Mouse (Mus musculus) kidney, postnatal 0 days (tissue): ENCODE data around the gene Mocs1. TPM values are rescaled to one million over a fixed set of nuclear protein-coding genes. Genes with fewer than 3 reads are reported as not detected.
A peak's percentile ranks its signal among the peaks of the same experiment; 100 is the strongest.

Experiments
- ATAC-seq: fragments of 200-750 bp; cut with Nextera tagmentation; replicated peaks from 2 replicates; pipeline ENCODE4 v1.8.0; 2017; ENCODE audit warnings: low read depth, moderate number of reproducible peaks, moderate TSS enrichment, moderate library complexity; ENCODE audit not compliant: low FRiP score
- DNase-seq: peaks from one replicate; pipeline ENCODE4 v3.0.0-alpha.2; 2016; ENCODE audit warnings: low spot score
- H3K27ac ChIP-seq: fragments of 300-500 bp; sonication (generic); 2 replicates; pipeline ENCODE4 v1.5.1; 2014; ENCODE audit warnings: mild to moderate bottlenecking
- H3K27me3 ChIP-seq: fragments of 300-500 bp; sonication (generic); 2 replicates; pipeline ENCODE4 v1.6.1; 2014; ENCODE audit warnings: low read length, mixed read lengths; ENCODE audit not compliant: insufficient read depth
- H3K36me3 ChIP-seq: fragments of 300-500 bp; sonication (generic); 2 replicates; pipeline ENCODE4 v1.6.1; 2014; ENCODE audit warnings: low read length, mixed read lengths; ENCODE audit not compliant: insufficient read depth
- H3K4me1 ChIP-seq: fragments of 300-500 bp; sonication (generic); replicated peaks from 2 replicates; pipeline ENCODE4 v1.6.1; 2014; ENCODE audit warnings: antibody characterized with exemption, low read length, mixed read lengths; ENCODE audit not compliant: insufficient read depth
- H3K4me2 ChIP-seq: fragments of 300-500 bp; sonication (generic); 2 replicates; pipeline ENCODE4 v1.6.1; 2014; ENCODE audit warnings: mild to moderate bottlenecking, low read length, moderate library complexity, mixed read lengths
- H3K4me3 ChIP-seq: fragments of 300-500 bp; sonication (generic); replicated peaks from 2 replicates; pipeline ENCODE4 v1.5.1; 2014; ENCODE audit warnings: low read depth, low read length
- H3K9ac ChIP-seq: fragments of 300-500 bp; sonication (generic); 2 replicates; pipeline ENCODE4 v1.6.1; 2014; ENCODE audit warnings: low read depth, low read length
- H3K9me3 ChIP-seq: fragments of 300-500 bp; sonication (generic); replicated peaks from 2 replicates; pipeline ENCODE4 v1.6.1; 2016; ENCODE audit warnings: low read length, inconsistent platforms, mixed read lengths
- CTCF ChIP-seq: IDR thresholded peaks from 2 replicates; pipeline ENCODE4 v1.5.1; 2016; ENCODE audit warnings: antibody characterized with exemption, low read depth, mild to moderate bottlenecking, moderate library complexity
- WGBS: fragments of 180-500 bp; shearing (Covaris S2); extraction: QIAGEN DNeasy Blood & Tissue Kit; methylation state at CpG from one replicate; pipeline ENCODE4 v1.1.7; 2014; 5-methylcytosine and 5-hydroxymethylcytosine counted together
- polyA plus RNA-seq: library from polyadenylated mRNA; unstranded; fragments of >200 nt; fragmentation: Nextera tagmentation; extraction: Ambion mirVana; gene quantifications from 2 replicates; pipeline ENCODE4 v1.2.1, GENCODE M21; 2015

Mocs1 gene
- 5.7 and 7.2 TPM in 2 replicates for polyA plus RNA-seq

GRCm38 (mm10) chr17:49428239-49428688 is at the start of gene Mocs1:
Gene Mocs1, plus strand, starts transcription at chr17:49428362.
- H3K4me2 ChIP-seq: peak within 1 kb of the TSS; percentile 96
- TF ChIP-seq CTCF: no peak
- H3K27ac ChIP-seq: peak within 1 kb of the TSS; percentile 81
- H3K4me1 ChIP-seq: peaks cover 21% of the 10 kb centered on the region
- H3K27me3 ChIP-seq: no peaks in the 10 kb centered on the region
- no peaks in the 10 kb centered on the region for H3K9me3 ChIP-seq
- H3K9ac ChIP-seq: peak within 1 kb of the TSS; percentile 87
- peak within 1 kb of the TSS; percentile 89 for H3K4me3 ChIP-seq
- no peaks in the 10 kb centered on the region; the same call in 1 of the 2 replicates for H3K36me3 ChIP-seq
- DNase-seq (peak; percentile 98), ATAC-seq (peak; percentile 99)
- under 1% methylated on average over 28 of the region's 28 CpGs for WGBS

DNA sequence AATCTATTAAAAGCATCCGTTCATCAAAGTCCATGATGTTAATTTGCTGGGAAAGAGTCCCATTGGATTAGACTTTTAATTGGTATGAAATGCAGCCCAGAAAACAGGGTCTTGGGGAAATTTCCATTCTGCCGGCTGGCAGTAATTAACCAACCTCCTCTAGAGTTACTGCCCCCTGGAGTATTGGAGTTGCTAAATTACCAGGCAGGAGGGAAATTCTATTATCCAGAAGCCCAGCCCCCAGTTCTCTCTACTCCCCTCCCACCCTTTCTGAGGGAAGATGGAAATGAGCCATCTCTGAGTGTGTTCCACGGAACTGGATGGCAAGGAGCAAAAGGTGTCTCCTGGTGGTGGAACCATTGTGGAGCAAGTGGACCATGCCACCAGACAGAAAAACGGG is 48.5 kb upstream of the Mocs1 start:
- no peaks in the 10 kb centered on the region for H3K4me1 ChIP-seq
- WGBS: 84% methylated on average over 4 of the region's 4 CpGs
- H3K4me3 ChIP-seq: no peak overlapping the region
- no peaks in the 10 kb centered on the region for H3K27me3 ChIP-seq
- no peak for TF ChIP-seq CTCF
- H3K9me3 ChIP-seq: no peaks in the 10 kb centered on the region
- no peak overlapping the region for H3K9ac ChIP-seq
- no peaks in the 10 kb centered on the region for H3K36me3 ChIP-seq
- H3K4me2 ChIP-seq: no peak overlapping the region
- ATAC-seq (no peak), DNase-seq (no peak)
- no peak overlapping the region for H3K27ac ChIP-seq

DNA sequence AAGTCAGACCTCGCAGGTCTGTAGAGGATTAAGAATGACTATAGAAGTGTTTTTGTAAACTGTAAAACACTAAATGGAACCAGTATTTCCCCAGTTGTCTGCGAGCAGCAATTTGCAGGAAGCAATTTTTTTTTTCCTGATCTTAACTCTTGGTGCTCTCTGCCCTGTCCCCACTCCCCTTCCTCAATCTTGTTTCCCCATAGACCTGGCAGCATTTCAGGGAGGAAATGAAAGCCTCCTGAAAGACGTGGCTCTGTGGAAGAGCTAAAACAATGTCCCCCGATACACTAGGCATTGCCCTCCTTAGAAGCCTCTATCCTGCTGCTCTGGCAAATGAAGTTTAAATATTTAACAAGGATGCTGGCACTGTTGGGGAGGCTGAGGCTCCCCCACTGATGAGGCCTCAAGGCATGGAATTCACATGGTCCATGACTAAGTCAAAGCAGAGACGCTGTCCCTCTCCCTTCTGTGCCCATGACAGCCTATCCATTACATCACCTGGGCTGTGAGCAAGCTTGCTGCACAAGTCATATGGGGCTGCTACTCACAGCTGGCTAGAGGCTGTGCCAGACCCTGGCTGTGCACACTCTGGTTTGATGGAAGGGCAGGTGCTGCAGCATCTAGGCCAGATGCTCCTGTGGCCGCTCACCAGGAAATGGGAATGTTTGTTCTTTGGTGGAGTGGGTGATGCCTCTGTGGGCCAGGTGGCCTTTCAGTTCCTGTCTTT is 43.8 kb upstream of the Mocs1 start:
- WGBS: 43% methylated on average over 6 of the region's 6 CpGs

GRCm38 (mm10) chr17:49387741-49388140 is 40.4 kb upstream of the Mocs1 start:
- Histone ChIP-seq H3K9ac (no peak overlapping the region), H3K4me2 (no peak overlapping the region), H3K36me3 (no peaks in the 10 kb centered on the region), H3K27ac (no peak overlapping the region), H3K9me3 (no peaks in the 10 kb centered on the region), H3K4me3 (no peak overlapping the region), H3K4me1 (no peaks in the 10 kb centered on the region), H3K27me3 (no peaks in the 10 kb centered on the region)
- ATAC-seq (no peak), DNase-seq (no peak)
- 86% methylated on average over 2 of the region's 2 CpGs for WGBS
- TF ChIP-seq CTCF: no peak

More for the DNA sequence above, 43.8 kb upstream of the Mocs1 start:
- no peak overlapping the region for H3K4me3 ChIP-seq
- H3K4me2 ChIP-seq: no peak overlapping the region
- H3K36me3 ChIP-seq: no peaks in the 10 kb centered on the region
- no peak overlapping the region for H3K27ac ChIP-seq
- H3K4me1 ChIP-seq: no peaks in the 10 kb centered on the region
- ATAC-seq (no peak), DNase-seq (no peak)
- H3K9me3 ChIP-seq: no peaks in the 10 kb centered on the region
- no peak for TF ChIP-seq CTCF
- no peaks in the 10 kb centered on the region for H3K27me3 ChIP-seq
- no peak overlapping the region for H3K9ac ChIP-seq

DNA sequence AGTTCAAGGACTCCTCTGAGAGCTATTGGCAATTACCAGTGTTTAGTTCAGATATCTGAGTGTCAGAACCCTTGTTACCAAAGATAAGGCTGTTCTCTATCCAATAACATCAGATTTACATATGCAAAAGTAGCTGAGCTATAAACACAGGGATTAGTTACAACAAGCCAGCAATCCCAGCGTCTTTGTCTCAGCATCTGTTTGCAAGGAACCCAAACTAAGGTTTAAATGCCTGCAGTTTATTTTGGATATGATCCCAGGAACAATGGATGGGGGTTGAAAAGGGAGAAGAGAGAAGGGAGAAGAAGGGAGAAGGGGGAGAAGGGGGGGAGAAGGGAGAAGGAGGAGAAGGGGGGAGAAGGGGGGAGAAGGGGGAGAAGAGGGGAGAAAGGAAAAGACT is 35.4 kb upstream of the Mocs1 start:
- Histone ChIP-seq H3K4me3 (no peak overlapping the region), H3K36me3 (no peaks in the 10 kb centered on the region), H3K4me1 (no peaks in the 10 kb centered on the region), H3K27me3 (no peaks in the 10 kb centered on the region), H3K9ac (no peak overlapping the region), H3K9me3 (no peaks in the 10 kb centered on the region), H3K27ac (no peak overlapping the region), H3K4me2 (no peak overlapping the region)
- ATAC-seq (no peak), DNase-seq (no peak)
- TF ChIP-seq CTCF: no peak
- WGBS: 14% methylated on average over 1 of the region's 1 CpGs

DNA sequence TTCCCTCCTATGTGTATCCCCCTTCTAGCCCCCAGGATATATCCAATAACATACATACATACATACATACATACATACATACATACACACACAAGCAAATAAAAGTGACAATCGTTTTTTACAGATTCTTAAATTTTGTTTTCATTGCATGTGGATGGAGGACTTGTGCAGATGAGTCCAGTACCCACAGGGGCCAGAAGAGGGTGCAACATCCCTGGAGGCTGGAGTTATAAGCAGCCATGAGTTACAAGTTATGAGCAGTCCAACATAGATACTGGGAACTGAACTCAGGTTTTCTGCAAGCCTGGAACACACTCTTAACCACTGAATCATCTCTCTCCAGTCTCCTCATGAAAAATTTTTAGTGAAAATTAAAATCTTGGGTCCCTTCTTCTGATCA is 33.3 kb upstream of the Mocs1 start:
- no peak overlapping the region for H3K4me2 ChIP-seq
- no peaks in the 10 kb centered on the region for H3K9me3 ChIP-seq
- no peaks in the 10 kb centered on the region for H3K4me1 ChIP-seq
- no peak overlapping the region for H3K4me3 ChIP-seq
- no peaks in the 10 kb centered on the region for H3K36me3 ChIP-seq
- ATAC-seq: no peak
- peak; percentile 67 for TF ChIP-seq CTCF
- WGBS: 64% methylated on average over 1 of the region's 1 CpGs
- no peaks in the 10 kb centered on the region for H3K27me3 ChIP-seq
- peak; percentile 34 for DNase-seq
- no peak overlapping the region for H3K27ac ChIP-seq
- H3K9ac ChIP-seq: no peak overlapping the region
